Mouse (Mus musculus) G1E (cell line): ENCODE measurements at regions not wholly inside any gene's neighbourhood (a gene's known extent, or its start where the extent isn't known, plus 50 kb on each side); places are given as distances from the start of the nearest gene placed in this dataset.
"Not testable (repeated sequence)": the region's sequence is repeated elsewhere in the genome, so short reads cannot be mapped to it uniquely, and the experiment has no call there.

Experiments
- CTCF ChIP-seq: IDR thresholded peaks from 2 replicates; pipeline ENCODE4 v1.5.1; 2012; ENCODE audit warnings: low read depth, low read length, inconsistent platforms, mixed read lengths
- GATA1 ChIP-seq: IDR thresholded peaks from 2 replicates; pipeline ENCODE4 v1.6.1; 2012; ENCODE audit warnings: borderline replicate concordance, low read length, inconsistent platforms, mixed read lengths
- GATA2 ChIP-seq: IDR thresholded peaks from 2 replicates; pipeline ENCODE4 v1.6.1; 2012; ENCODE audit warnings: low read depth, low read length, inconsistent platforms, borderline replicate concordance
- TAL1 ChIP-seq: conservative IDR thresholded peaks from 2 replicates; pipeline ENCODE4 v1.6.1; 2012; ENCODE audit warnings: low read depth, low read length, inconsistent platforms, mixed read lengths

DNA sequence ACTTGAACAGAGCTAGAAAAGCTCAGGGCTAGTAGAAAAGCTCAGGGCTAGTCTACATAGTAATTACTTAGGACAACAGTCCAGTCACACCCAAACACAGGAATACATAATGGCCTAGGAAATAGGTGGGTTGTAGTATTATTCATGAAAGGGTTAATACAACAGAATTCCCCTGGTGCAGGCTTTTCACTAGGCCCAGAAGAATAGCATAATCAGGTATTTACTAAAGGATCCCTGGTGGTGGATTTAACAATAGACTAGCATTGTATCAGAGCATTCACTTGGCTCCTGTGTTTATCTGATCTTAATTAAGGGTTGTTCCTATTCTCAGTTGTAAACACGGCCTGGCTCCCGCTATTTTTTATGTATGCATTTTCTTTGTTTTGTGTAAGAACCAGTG lies 1206.5 kb downstream of the 9330182O14Rik start:
- not testable (repeated sequence) for TF ChIP-seq CTCF, TAL1, GATA2, GATA1
